Mouse (Mus musculus): ENCODE results near the gene Myo5c. TPM values are rescaled to one million over a fixed set of nuclear protein-coding genes. Genes with fewer than 3 reads are reported as not detected.

The Myo5c gene
- polyA plus RNA-seq, 1 experiment from 2014 or later = 1.0 TPM

DNA sequence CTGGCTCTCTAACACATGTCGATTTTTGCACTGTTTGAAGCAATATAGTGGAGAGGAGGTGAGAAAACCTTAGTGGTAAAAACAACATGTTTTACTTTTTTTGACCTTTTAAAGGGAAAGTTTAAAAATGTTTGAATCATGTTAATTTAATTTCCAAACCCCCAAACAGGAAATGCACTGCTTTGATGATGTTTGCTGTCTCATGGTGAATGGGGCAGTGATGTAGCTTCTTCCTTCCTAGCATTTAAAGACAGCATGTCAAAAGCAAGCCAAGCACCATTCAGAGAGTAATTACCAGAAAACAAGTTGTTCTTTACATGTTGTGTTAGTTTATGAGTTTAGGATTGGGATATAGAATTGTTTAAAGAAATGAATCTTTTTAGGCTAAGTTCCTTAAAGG is 22.6 kb upstream of the Myo5c start:
- Histone ChIP-seq H3K4me2 (ENCODE audit: low read depth, low read length) (no peak overlapping the region), H3K4me1 (ENCODE audit: control insufficient read depth, insufficient read depth, low read length) (no peaks in the 10 kb centered on the region), H3K9ac (replicated peaks; ENCODE audit: low read length) (no peak overlapping the region), H3K27me3 (ENCODE audit: control insufficient read depth, insufficient read depth, low read length) (no peaks in the 10 kb centered on the region), H3K9me3 (replicated peaks; ENCODE audit: control insufficient read depth, low read length) (no peaks in the 10 kb centered on the region), H3K27ac (replicated peaks; ENCODE audit: low read depth, low read length) (no peak overlapping the region), H3K36me3 (replicated peaks; ENCODE audit: control insufficient read depth, insufficient read depth, low read depth, low read length) (peaks cover 3% of the 10 kb centered on the region; the same call in 1 of the 2 replicates), H3K4me3 (ENCODE audit: low read depth, low read length) (no peak overlapping the region)
- ATAC-seq (replicated peaks; ENCODE audit: insufficient number of reproducible peaks, low FRiP score, low TSS enrichment, low read depth) = no peak
- 92% methylated on average over 1 of the region's 1 CpGs for WGBS
- DNase-seq (ENCODE audit: low spot score) = no peak

DNA sequence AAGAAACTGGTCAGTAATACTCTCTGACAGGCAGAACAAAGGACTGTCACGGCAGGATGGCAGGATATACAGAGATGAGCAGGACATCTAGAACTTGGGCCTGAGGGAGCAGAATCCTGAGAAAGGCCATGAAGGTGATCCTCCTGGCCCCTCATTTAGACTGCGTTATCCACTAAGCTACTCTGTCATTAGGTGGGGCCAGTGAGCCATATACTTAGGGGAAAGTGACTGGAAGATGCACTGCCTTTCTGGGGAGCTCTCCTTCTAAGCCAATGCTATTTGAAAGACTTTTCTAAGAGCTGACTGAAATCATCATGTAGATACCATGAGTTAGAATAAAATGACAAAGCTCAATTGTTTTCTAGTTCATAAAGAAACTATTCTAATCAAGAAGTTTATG is 21.6 kb upstream of the Myo5c start:
- Histone ChIP-seq H3K9ac (replicated peaks; ENCODE audit: low read length) (no peak overlapping the region), H3K27ac (replicated peaks; ENCODE audit: low read depth, low read length) (no peak overlapping the region), H3K27me3 (ENCODE audit: control insufficient read depth, insufficient read depth, low read length) (no peaks in the 10 kb centered on the region), H3K9me3 (replicated peaks; ENCODE audit: control insufficient read depth, low read length) (no peaks in the 10 kb centered on the region), H3K36me3 (replicated peaks; ENCODE audit: control insufficient read depth, insufficient read depth, low read depth, low read length) (peaks cover 3% of the 10 kb centered on the region; the same call in 1 of the 2 replicates), H3K4me1 (ENCODE audit: control insufficient read depth, insufficient read depth, low read length) (no peaks in the 10 kb centered on the region), H3K4me2 (ENCODE audit: low read depth, low read length) (no peak overlapping the region), H3K4me3 (ENCODE audit: low read depth, low read length) (no peak overlapping the region)
- DNase-seq (ENCODE audit: low spot score) (no peak), ATAC-seq (replicated peaks; ENCODE audit: insufficient number of reproducible peaks, low FRiP score, low TSS enrichment, low read depth) (no peak)
- 69% methylated on average over 2 of the region's 2 CpGs for WGBS

DNA sequence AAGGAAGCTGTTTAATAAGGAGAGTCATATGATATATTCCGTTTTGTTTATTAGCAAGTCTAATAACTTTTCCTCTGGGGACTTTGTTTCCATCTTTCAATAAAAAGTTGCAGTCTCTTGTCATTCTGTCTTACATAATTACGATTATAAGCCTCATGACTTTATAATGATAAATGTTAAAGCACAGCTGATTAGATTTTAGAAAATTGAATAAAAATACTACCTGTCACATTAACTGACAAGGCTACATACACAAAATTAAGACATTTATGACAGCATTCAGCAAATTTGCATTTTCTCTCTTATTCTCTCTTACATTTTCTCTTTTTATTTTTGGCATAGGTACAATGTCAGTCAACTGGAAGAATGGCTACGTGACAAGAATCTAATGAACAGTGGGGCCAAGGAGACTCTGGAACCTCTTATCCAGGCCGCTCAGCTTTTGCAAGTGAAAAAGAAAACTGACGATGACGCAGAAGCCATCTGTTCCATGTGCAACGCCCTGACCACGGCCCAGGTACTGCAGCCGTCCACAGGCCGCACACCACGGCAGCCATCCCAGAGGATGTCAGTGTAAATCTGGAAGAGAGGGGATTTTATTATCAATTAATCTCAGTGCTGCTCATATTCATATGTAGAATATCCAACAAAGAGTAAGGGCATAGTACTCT is 16.9 kb upstream of the Myo5c start:
- Histone ChIP-seq H3K4me2 (ENCODE audit: low read depth, low read length) (no peak overlapping the region), H3K27me3 (ENCODE audit: control insufficient read depth, insufficient read depth, low read length) (no peaks in the 10 kb centered on the region), H3K4me3 (ENCODE audit: low read depth, low read length) (no peak overlapping the region), H3K9ac (replicated peaks; ENCODE audit: low read length) (no peak overlapping the region), H3K36me3 (replicated peaks; ENCODE audit: control insufficient read depth, insufficient read depth, low read depth, low read length) (peaks cover 3% of the 10 kb centered on the region; the same call in 1 of the 2 replicates), H3K9me3 (replicated peaks; ENCODE audit: control insufficient read depth, low read length) (no peaks in the 10 kb centered on the region), H3K4me1 (ENCODE audit: control insufficient read depth, insufficient read depth, low read length) (no peaks in the 10 kb centered on the region), H3K27ac (replicated peaks; ENCODE audit: low read depth, low read length) (no peak overlapping the region)
- ATAC-seq (replicated peaks; ENCODE audit: insufficient number of reproducible peaks, low FRiP score, low TSS enrichment, low read depth) (no peak), DNase-seq (ENCODE audit: low spot score) (no peak)
- 90% methylated on average over 11 of the region's 11 CpGs for WGBS

DNA sequence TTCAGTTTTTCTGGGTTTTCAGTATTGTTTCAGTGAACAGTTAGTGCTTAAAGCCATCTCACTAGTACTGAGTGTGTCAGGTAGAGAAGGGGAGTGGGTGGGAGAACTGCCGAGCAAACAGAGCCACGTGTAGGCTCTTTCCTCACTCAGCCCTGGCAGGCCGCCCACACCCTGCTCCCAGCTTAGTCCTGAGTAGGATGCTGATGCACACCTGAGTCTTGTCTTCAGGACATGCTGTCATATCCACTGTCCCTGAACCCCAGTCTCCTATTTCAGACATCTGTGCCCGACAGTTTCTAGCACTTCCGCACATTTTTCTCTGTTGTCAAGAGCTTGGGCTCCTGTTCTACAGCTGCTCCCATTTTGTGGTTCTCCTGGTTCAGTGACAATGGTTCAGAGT is 11.9 kb upstream of the Myo5c start:
- 82% methylated on average over 5 of the region's 5 CpGs for WGBS
- DNase-seq (ENCODE audit: low spot score) (no peak), ATAC-seq (replicated peaks; ENCODE audit: insufficient number of reproducible peaks, low FRiP score, low TSS enrichment, low read depth) (no peak)
- Histone ChIP-seq H3K9ac (replicated peaks; ENCODE audit: low read length) (no peak overlapping the region), H3K27me3 (ENCODE audit: control insufficient read depth, insufficient read depth, low read length) (no peaks in the 10 kb centered on the region), H3K36me3 (replicated peaks; ENCODE audit: control insufficient read depth, insufficient read depth, low read depth, low read length) (no peaks in the 10 kb centered on the region; the same call in 1 of the 2 replicates), H3K4me1 (ENCODE audit: control insufficient read depth, insufficient read depth, low read length) (no peaks in the 10 kb centered on the region), H3K4me3 (ENCODE audit: low read depth, low read length) (no peak overlapping the region), H3K4me2 (ENCODE audit: low read depth, low read length) (no peak overlapping the region), H3K9me3 (replicated peaks; ENCODE audit: control insufficient read depth, low read length) (no peaks in the 10 kb centered on the region), H3K27ac (replicated peaks; ENCODE audit: low read depth, low read length) (no peak overlapping the region)

DNA sequence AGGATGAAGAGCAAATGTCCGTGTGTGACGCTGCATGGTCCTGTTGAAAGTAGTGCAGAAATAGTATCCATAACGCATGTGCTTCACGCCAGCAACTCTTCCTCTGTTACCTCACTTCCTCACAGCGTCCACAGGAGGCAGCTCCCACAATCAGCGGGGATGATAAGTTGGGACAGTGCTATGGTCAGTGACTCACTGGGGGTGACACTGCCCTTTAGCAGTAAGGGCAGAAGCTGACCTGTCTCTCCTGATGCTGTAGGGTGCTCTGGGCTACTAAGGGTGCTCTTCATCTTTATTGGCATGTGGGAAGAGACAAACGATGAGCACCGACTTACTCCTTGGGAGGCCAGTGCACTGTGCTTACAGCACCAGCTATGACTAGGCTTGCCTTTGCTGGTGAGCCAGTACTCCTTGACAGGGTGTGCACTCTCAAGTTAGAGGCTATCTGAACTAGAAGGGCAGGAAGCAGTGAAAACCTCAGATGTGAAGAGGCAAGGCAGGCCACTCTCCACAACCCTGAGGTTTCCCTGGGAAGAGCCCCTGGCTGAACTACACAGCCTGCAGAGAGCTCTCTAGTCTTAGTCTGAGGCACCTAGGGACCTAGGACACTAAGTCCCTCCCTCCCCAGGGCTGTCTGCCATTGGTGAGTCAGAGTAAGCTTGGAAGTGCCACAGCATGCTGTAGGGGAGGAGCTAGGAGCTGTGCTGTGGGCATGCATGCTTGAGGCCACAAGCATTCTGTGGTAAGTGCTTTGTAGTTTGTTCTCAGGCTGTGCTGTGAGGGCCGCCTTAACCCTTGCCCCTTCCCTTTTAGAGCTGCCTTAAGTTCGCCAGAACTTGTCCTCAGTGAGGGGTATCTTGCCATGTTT is 10.2 kb upstream of the Myo5c start:
- 73% methylated on average over 10 of the region's 10 CpGs for WGBS
- H3K27ac ChIP-seq (replicated peaks; ENCODE audit: low read depth, low read length) = no peak overlapping the region
- peak; percentile 52; the same call in 1 of the 2 replicates for ATAC-seq (replicated peaks; ENCODE audit: insufficient number of reproducible peaks, low FRiP score, low TSS enrichment, low read depth)

DNA sequence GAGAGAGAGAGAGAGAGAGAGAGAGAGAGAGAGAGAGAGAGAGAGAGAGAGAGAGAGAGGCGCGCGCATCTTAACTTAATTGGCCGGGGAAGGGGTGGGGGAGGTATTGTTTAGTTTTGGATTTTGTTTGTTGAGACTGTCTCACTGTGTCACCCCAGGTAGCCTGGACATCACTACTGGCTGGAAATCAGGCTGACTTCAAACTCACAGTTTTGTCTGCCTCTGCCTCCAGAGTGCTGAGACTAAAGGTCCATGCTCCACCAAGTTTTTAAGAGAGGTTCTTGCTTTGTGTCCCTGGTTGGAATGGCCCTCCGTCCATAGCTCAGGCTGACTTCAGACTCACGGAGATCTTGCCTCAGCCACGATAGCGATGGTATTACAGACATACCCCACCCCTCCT is 1.0 kb downstream of the Myo5c start:
- no peak overlapping the region for H3K4me3 ChIP-seq (ENCODE audit: low read depth, low read length)
- no peak for ATAC-seq (replicated peaks; ENCODE audit: insufficient number of reproducible peaks, low FRiP score, low TSS enrichment, low read depth)
- 16% methylated on average over 8 of the region's 8 CpGs for WGBS
- no peaks in the 10 kb centered on the region for H3K36me3 ChIP-seq (replicated peaks; ENCODE audit: control insufficient read depth, insufficient read depth, low read depth, low read length)
- H3K4me1 ChIP-seq (ENCODE audit: control insufficient read depth, insufficient read depth, low read length) = no peaks in the 10 kb centered on the region
- no peak overlapping the region for H3K9ac ChIP-seq (replicated peaks; ENCODE audit: low read length)
- peaks cover 11% of the 10 kb centered on the region for H3K27me3 ChIP-seq (ENCODE audit: control insufficient read depth, insufficient read depth, low read length)
- DNase-seq (ENCODE audit: low spot score) = no peak
- H3K4me2 ChIP-seq (ENCODE audit: low read depth, low read length) = no peak overlapping the region
- H3K27ac ChIP-seq (replicated peaks; ENCODE audit: low read depth, low read length) = no peak overlapping the region
- no peaks in the 10 kb centered on the region for H3K9me3 ChIP-seq (replicated peaks; ENCODE audit: control insufficient read depth, low read length)

More for the DNA sequence above, 10.2 kb upstream of the Myo5c start:
- H3K9ac ChIP-seq (replicated peaks; ENCODE audit: low read length) = no peak overlapping the region
- no peak overlapping the region for H3K4me3 ChIP-seq (ENCODE audit: low read depth, low read length)
- no peaks in the 10 kb centered on the region for H3K9me3 ChIP-seq (replicated peaks; ENCODE audit: control insufficient read depth, low read length)
- H3K4me1 ChIP-seq (ENCODE audit: control insufficient read depth, insufficient read depth, low read length) = no peaks in the 10 kb centered on the region
- H3K27me3 ChIP-seq (ENCODE audit: control insufficient read depth, insufficient read depth, low read length) = no peaks in the 10 kb centered on the region
- no peaks in the 10 kb centered on the region for H3K36me3 ChIP-seq (replicated peaks; ENCODE audit: control insufficient read depth, insufficient read depth, low read depth, low read length)
- DNase-seq (ENCODE audit: low spot score) = no peak
- H3K4me2 ChIP-seq (ENCODE audit: low read depth, low read length) = no peak overlapping the region

DNA sequence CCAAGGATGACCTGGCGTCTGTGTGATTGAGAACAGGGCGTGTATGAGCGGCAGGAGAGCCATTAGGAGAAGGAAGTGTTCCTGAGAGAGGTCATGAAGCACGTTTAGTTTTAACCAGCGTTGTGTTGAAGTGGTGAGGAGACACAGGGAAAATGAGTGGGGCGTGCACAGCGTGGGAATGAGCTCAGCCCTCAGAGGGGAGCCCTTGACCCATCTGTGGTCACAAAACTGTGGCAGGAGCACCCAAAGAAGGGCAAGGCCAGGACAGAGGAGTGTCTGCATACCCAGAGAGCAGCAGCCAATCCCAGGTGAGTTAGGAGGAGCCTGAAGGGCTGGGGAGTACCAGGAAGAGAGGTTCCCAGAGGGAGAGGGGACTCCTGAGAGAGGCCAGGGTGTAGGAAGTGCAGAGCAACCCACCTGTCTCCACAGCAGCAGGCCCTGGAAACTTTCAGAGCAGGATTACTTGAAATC is 2.5 kb downstream of the Myo5c start:
- Histone ChIP-seq H3K36me3 (replicated peaks; ENCODE audit: control insufficient read depth, insufficient read depth, low read depth, low read length) (no peaks in the 10 kb centered on the region), H3K9me3 (replicated peaks; ENCODE audit: control insufficient read depth, low read length) (no peaks in the 10 kb centered on the region), H3K27ac (replicated peaks; ENCODE audit: low read depth, low read length) (no peak overlapping the region), H3K4me3 (ENCODE audit: low read depth, low read length) (no peak overlapping the region), H3K9ac (replicated peaks; ENCODE audit: low read length) (no peak overlapping the region), H3K4me2 (ENCODE audit: low read depth, low read length) (no peak overlapping the region), H3K4me1 (ENCODE audit: control insufficient read depth, insufficient read depth, low read length) (no peaks in the 10 kb centered on the region), H3K27me3 (ENCODE audit: control insufficient read depth, insufficient read depth, low read length) (peaks cover 11% of the 10 kb centered on the region)
- 28% methylated on average over 7 of the region's 7 CpGs for WGBS
- DNase-seq (ENCODE audit: low spot score) (no peak), ATAC-seq (replicated peaks; ENCODE audit: insufficient number of reproducible peaks, low FRiP score, low TSS enrichment, low read depth) (no peak)
